Mouse (Mus musculus) splenic B cell, adult 2 months (primary cell): Measurements from ENCODE around the gene Rcbtb2.

Experiments used
- DNase-seq: peaks from one replicate; pipeline ENCODE4 v3.0.0-alpha.2; 2011; ENCODE audit warnings: low read depth, low spot score
- H3K27me3 ChIP-seq: 2 replicates; pipeline ENCODE4 v1.6.1; 2012; ENCODE audit warnings: mild to moderate bottlenecking, low read length, moderate library complexity, mixed read lengths; ENCODE audit not compliant: control insufficient read depth, poor library complexity, insufficient read depth, severe bottlenecking
- H3K36me3 ChIP-seq: 2 replicates; pipeline ENCODE4 v1.6.1; 2012; ENCODE audit warnings: mild to moderate bottlenecking, low read length, moderate library complexity, mixed read lengths; ENCODE audit not compliant: control insufficient read depth, poor library complexity, insufficient read depth, severe bottlenecking

Rcbtb2 gene

GRCm38 (mm10) chr14:73161303-73161702 is 38.5 kb downstream of the Rcbtb2 start:
- DNase-seq, result no peak
- Histone ChIP-seq H3K36me3 (no peaks in the 10 kb centered on the region; the same call in none of the 2 replicates), H3K27me3 (no peaks in the 10 kb centered on the region)

GRCm38 (mm10) chr14:73162192-73162800 is 39.5 kb downstream of the Rcbtb2 start:
- no peak for DNase-seq
- no peaks in the 10 kb centered on the region; the same call in none of the 2 replicates for H3K36me3 ChIP-seq
- H3K27me3 ChIP-seq, result no peaks in the 10 kb centered on the region

GRCm38 (mm10) chr14:73163363-73163998 is 40.6 kb downstream of the Rcbtb2 start:
- Histone ChIP-seq H3K36me3 (peaks cover 3% of the 10 kb centered on the region), H3K27me3 (no peaks in the 10 kb centered on the region)
- no peak for DNase-seq

GRCm38 (mm10) chr14:73165136-73165535 is 42.3 kb downstream of the Rcbtb2 start:
- DNase-seq, result no peak
- Histone ChIP-seq H3K27me3 (no peaks in the 10 kb centered on the region), H3K36me3 (peaks cover 3% of the 10 kb centered on the region)

- DNase-seq, result no peak
- H3K36me3 ChIP-seq, result peaks cover 3% of the 10 kb centered on the region; the same call in 1 of the 2 replicates
- no peaks in the 10 kb centered on the region for H3K27me3 ChIP-seq
Measured at GRCm38 (mm10) chr14:73168605-73169004, 45.8 kb downstream of the Rcbtb2 start.

GRCm38 (mm10) chr14:73169926-73170844 is 47.3 kb downstream of the Rcbtb2 start:
- no peak for DNase-seq
- 0 out of 2 replicates have a peak, but pooled peaks cover 3% of the 10 kb centered on the region for H3K36me3 ChIP-seq
- H3K27me3 ChIP-seq, result no peaks in the 10 kb centered on the region

GRCm38 (mm10) chr14:73172196-73173011 is 49.6 kb downstream of the Rcbtb2 start:
- no peak for DNase-seq
- H3K36me3 ChIP-seq, result 0 out of 2 replicates have a peak, but pooled peaks cover 3% of the 10 kb centered on the region
- no peaks in the 10 kb centered on the region for H3K27me3 ChIP-seq

GRCm38 (mm10) chr14:73173662-73174061 is 50.8 kb downstream of the Rcbtb2 start:
- no peaks in the 10 kb centered on the region for H3K27me3 ChIP-seq
- H3K36me3 ChIP-seq, result no peaks in the 10 kb centered on the region
- peak; percentile 37 for DNase-seq

GRCm38 (mm10) chr14:73174091-73174995 is 51.5 kb downstream of the Rcbtb2 start:
- Histone ChIP-seq H3K27me3 (no peaks in the 10 kb centered on the region), H3K36me3 (no peaks in the 10 kb centered on the region)
- no peak for DNase-seq

- Histone ChIP-seq H3K36me3 (no peaks in the 10 kb centered on the region), H3K27me3 (no peaks in the 10 kb centered on the region)
- no peak for DNase-seq
Measured at GRCm38 (mm10) chr14:73175031-73175430, 52.2 kb downstream of the Rcbtb2 start.

GRCm38 (mm10) chr14:73175814-73176213 is 53.0 kb downstream of the Rcbtb2 start:
- H3K27me3 ChIP-seq, result no peaks in the 10 kb centered on the region
- peak; percentile 29 for DNase-seq

GRCm38 (mm10) chr14:73176266-73176665 is 53.4 kb downstream of the Rcbtb2 start:
- no peaks in the 10 kb centered on the region for H3K27me3 ChIP-seq
- no peak for DNase-seq

More at GRCm38 (mm10) chr14:73175814-73176213, 53.0 kb downstream of the Rcbtb2 start:
- H3K36me3 ChIP-seq, result no peaks in the 10 kb centered on the region

GRCm38 (mm10) chr14:73177961-73178360 is 55.1 kb downstream of the Rcbtb2 start:
- no peak for DNase-seq
- H3K36me3 ChIP-seq, result no peaks in the 10 kb centered on the region
- H3K27me3 ChIP-seq, result no peaks in the 10 kb centered on the region

More at GRCm38 (mm10) chr14:73176266-73176665, 53.4 kb downstream of the Rcbtb2 start:
- H3K36me3 ChIP-seq, result no peaks in the 10 kb centered on the region
